Mouse (Mus musculus) activated CD4-positive, CD25-positive, alpha-beta regulatory T cell, adult 4 months (primary cell): ENCODE measurements around the gene Dnajc11. TPM values are rescaled to one million over a fixed set of nuclear protein-coding genes. Genes with fewer than 3 reads are reported as not detected.

Experiments
- ATAC-seq: one replicate; pipeline ENCODE4 v1.8.0; 2017
- polyA plus RNA-seq, 2 experiments: library from polyadenylated mRNA; unstranded; fragments of 100-300 nt; shearing (Covaris generic); gene quantifications; one replicate each; pipeline ENCODE4 v1.2.1; 2017

Gene Dnajc11
- polyA plus RNA-seq, 2 experiments from 2014 or later = 27.9 to 31.7 TPM

GRCm38 (mm10) chr4:152009076-152010051 lies 75.9 kb downstream of the Dnajc11 start:
- ATAC-seq = peak; percentile 62

DNA sequence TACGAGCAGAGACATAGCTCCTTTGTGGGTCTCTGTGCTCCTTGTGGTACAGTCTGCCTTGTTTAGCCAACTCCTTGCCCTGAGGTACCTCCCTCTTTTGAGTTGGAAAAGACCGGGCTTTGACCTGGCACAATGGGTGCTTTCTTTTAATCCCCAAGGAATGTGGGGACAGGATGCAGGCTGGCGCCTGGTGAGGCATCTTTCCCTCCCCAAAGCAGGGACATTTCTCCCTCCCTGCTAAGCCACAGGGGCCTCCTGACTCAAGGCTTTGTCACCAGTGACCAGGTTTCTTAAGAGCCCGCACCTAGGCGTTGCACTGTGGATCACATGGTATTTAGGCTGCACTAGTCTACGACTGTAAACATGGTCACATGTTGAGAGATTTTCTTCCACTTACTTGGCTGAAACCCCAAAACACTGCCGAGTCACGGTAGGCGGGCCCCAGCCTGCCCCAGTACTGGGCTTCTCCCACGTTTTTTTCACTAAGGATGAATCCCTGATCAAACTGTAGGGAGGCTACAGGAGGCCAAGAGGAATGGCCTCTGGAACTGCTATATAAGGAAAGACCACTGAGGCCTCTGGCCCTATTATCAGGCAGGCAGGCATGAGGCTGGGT lies 76.7 kb downstream of the Dnajc11 start:
- ATAC-seq = no peak

DNA sequence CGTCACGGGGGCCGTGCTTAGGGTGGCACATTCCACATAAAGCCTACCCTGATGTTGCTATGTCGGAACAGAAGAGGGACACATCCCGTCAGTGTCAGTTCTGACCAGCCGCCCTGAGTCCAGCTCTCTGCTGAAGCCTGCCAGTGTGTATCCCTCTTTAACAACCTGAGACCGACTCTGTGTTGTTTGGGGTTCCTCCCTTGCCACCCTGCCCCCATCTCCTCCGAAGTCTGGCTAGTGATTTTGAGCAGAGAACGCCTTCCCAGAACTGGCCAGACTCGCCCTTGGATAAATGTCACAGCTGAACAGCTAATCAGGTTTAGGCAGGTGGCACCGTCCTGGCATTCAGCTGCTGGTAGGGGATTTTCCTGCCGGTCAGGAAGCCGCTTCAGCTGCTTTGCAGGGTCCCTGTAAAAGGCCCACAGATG lies 77.2 kb downstream of the Dnajc11 start:
- no peak for ATAC-seq

GRCm38 (mm10) chr4:152011171-152011760 lies 77.8 kb downstream of the Dnajc11 start:
- no peak for ATAC-seq

- no peak for ATAC-seq
Measured at GRCm38 (mm10) chr4:152012109-152012508, 78.6 kb downstream of the Dnajc11 start.

- ATAC-seq = no peak
Measured at GRCm38 (mm10) chr4:152013036-152013813, 79.7 kb downstream of the Dnajc11 start.

DNA sequence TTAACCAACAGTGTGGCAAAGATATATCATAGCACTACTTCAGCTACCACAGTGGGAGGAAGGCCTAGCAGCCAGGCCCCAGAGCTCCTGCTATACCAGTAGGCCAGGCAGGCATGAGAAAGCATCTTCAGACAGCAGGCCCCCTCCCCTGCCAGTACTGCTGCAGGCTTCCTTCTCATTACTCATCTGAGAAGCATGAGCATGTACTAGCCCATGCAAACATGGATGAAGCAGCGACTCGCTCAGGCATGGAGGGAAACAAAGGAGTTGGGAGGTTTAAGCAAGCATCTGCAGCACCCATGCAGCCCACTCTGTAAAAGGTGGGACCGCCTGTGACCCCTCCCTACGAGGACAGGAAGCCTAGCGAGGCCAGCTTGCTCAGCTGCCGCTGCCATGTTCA lies 85.6 kb downstream of the Dnajc11 start:
- ATAC-seq = no peak

GRCm38 (mm10) chr4:152020024-152020423 lies 86.5 kb downstream of the Dnajc11 start:
- no peak for ATAC-seq

DNA sequence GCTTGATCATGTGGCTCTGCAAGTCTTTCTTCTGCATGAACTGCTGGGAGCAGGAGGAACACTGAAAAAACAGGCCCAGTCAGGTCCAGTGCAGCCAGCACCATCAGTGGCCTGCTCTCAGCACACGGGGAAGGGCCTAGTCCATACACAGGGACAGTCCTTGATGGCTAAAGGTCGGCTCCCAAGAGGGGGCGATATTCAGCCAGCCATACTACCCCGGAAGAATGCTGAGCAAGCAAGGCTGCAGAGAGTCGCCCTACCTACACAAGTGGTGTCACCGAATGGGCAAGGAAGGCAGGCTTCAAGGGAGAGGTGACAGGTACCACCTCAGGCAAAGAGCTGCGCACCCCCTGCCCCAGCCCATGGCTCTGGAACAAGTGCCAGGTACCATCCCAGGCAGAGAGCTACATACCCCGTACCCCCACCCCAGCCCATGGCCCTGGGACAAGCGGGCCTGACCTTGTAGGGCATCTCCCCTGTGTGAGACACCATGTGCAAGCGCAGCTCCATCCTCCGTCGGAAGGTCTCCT lies 88.1 kb downstream of the Dnajc11 start:
- no peak for ATAC-seq

DNA sequence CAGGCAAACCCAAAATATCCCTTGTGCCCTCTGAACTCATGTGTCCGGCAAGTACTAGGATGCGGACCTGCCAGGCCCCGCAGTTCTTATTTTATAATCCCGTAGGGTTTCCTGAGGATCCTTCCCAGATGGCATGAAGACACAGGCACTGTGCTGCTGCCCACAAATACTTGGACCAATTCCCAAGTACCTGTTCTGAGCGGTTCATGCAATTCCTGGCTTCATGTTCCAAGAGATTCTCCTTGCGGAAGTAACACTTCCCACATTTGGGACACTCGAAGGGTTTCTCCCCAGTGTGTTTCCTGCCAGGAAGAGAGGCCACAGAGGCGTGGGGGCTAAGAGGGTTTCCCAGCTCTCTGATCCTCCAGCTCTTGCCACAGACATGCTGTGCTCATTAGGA lies 89.0 kb downstream of the Dnajc11 start:
- ATAC-seq = no peak

GRCm38 (mm10) chr4:152024525-152024924 lies 91.0 kb downstream of the Dnajc11 start:
- ATAC-seq = no peak

DNA sequence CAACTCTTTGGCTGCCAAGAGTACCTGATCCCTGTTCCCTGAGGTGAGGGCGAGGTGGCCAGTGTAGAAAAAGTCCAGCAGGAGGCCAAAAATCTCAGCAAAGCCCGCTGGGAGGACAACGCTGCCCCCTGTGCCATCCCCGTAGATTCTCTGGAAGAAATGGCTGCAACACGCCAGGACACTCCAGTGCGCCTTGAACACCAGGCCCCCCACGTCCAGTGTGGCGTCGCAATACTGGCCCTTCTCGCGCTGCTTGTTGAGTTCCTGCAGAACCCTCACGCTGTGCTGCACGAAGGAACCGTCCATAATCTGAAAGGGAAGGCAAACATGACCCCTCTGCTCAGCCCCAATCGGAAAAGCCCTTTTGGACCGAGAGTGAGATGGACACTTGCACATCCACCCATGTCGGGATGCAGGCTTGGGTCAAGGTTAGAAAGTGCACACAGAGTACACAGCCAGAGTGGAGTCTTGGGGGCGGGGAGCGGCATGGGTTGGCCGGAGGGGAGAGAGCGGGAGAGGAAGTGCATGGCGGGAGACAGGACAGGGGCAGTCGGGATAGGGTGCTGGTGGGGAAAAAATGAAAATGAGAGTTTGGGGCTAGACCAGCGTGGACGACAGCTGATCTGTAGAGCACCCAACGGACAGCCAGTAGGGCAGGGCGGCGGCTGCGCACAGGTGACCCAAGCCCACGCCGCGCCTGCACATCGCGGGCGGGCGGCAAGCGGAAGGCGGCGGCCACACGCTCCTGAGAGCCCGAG lies 93.4 kb downstream of the Dnajc11 start:
- ATAC-seq = no peak

- peak; percentile 99 for ATAC-seq
Measured at GRCm38 (mm10) chr4:152027524-152027923, 94.0 kb downstream of the Dnajc11 start, which contains the start of gene Zbtb48. TSS of gene Zbtb48 (minus strand) at chr4:152027671.

DNA sequence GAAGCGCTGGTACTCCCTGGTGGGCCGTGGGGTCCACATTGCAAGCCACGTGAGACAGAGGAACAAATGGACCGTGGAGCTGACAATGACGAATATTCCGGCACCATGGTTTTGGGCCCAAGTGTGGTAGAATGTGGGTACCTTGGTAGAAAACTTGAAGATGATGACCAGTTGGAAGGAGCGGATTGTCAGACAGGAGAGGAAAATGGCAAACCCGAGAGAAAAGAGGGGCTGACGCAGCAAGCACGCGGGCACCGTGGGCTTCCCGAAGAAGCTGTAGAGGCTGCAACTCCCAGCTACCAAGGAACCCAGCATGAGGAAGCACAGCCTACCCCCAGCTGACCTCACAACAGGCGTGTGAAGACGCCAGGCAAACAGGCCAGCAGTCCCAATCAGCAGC lies 95.0 kb downstream of the Dnajc11 start:
- no peak for ATAC-seq

GRCm38 (mm10) chr4:152029087-152029486 lies 95.6 kb downstream of the Dnajc11 start:
- ATAC-seq = no peak

DNA sequence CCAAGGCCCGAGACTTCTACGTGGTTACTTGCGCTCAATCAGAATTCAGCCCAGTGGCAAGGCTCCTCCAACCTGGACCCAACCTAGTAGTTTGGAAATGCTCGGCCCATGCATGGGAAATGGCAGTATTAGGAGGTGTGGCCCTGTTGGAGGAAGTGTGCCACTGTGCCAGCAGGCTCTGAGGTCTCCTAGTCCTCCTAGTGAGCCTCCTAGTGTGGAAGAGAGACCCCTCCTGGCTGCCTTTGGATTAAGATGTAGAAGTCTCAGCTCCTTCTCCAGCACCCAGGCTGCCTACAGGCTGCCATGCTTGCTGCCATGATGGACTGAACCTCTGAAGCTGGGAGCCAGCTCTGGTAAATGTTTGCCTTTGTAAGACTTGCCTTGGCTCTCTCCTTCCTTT lies 96.5 kb downstream of the Dnajc11 start:
- no peak for ATAC-seq

Other genes starting within 250 kb of the Dnajc11 start
- 10 to 100 TPM; 45.5 to 49.5 TPM for gene Camta1, start 71.8 kb upstream of the Dnajc11 start, polyA plus RNA-seq
- 100 to 1,000 TPM in 1 of 2 experiments, 10 to 100 TPM in 1; 89.8 to 107 TPM for gene Thap3, start 55.3 kb downstream of the Dnajc11 start, polyA plus RNA-seq
- 1 to 10 TPM; 2.3 to 3.0 TPM for gene Phf13, start 62.6 kb downstream of the Dnajc11 start, polyA plus RNA-seq
- gene Klhl21, start 75.1 kb downstream of the Dnajc11 start, polyA plus RNA-seq = 1 to 10 TPM; 2.2 to 4.2 TPM
- gene Zbtb48, start 94.0 kb downstream of the Dnajc11 start, polyA plus RNA-seq = 10 to 100 TPM; 14.1 to 22.0 TPM
- not detected for gene Tas1r1, start 104.9 kb downstream of the Dnajc11 start, polyA plus RNA-seq
- gene Nol9, start 105.6 kb downstream of the Dnajc11 start, polyA plus RNA-seq = 10 to 100 TPM; 11.3 to 14.6 TPM
- 1 to 10 TPM; 1.3 to 2.6 TPM for gene Plekhg5, start 138.8 kb downstream of the Dnajc11 start, polyA plus RNA-seq
- 100 to 1,000 TPM; 132 to 150 TPM for gene Tnfrsf25, start 182.2 kb downstream of the Dnajc11 start, polyA plus RNA-seq
- gene Espn, start 218.7 kb downstream of the Dnajc11 start, polyA plus RNA-seq = 1 to 10 TPM; 6.9 to 8.3 TPM
- gene Hes2, start 225.2 kb downstream of the Dnajc11 start, polyA plus RNA-seq = not detected
- gene Acot7, start 244.4 kb downstream of the Dnajc11 start, polyA plus RNA-seq = 100 to 1,000 TPM; 134 to 172 TPM